Mouse (Mus musculus) kidney, postnatal 36 days (tissue): ENCODE data around the gene Gm21411.
"Not testable (repeated sequence)": the region's sequence is repeated elsewhere in the genome, so short reads cannot be mapped to it uniquely, and the experiment has no call there.

Experiments used
- DNase-seq, 2 experiments: peaks; one replicate each; pipeline ENCODE4 v3.0.0; 2021 to 2022; ENCODE audit warnings: mixed read lengths in 2 of 2

The Gm21411 gene

GRCm38 (mm10) chr4:146909386-146910137 lies at the start of gene Gm21411:
Gene Gm21411 (minus strand): TSS chr4:146909590.
- DNase-seq = not testable (repeated sequence)

- DNase-seq = not testable (repeated sequence)
Measured at GRCm38 (mm10) chr4:146941691-146942090, 32.3 kb upstream of the Gm21411 start.

GRCm38 (mm10) chr4:146932311-146933082 lies 23.1 kb upstream of the Gm21411 start:
- DNase-seq = peak in 1 of 2 experiments; percentile 3

GRCm38 (mm10) chr4:146915196-146915595 lies 5.8 kb upstream of the Gm21411 start:
- no peak for DNase-seq

- DNase-seq = not testable (repeated sequence)
Measured at GRCm38 (mm10) chr4:146908131-146908530, 1.3 kb downstream of the Gm21411 start.

- not testable (repeated sequence) for DNase-seq
Measured at GRCm38 (mm10) chr4:146904782-146905181, 4.6 kb downstream of the Gm21411 start.

GRCm38 (mm10) chr4:146903126-146903525 lies 6.3 kb downstream of the Gm21411 start:
- DNase-seq = not testable (repeated sequence)
